Mouse (Mus musculus) lung, postnatal 14 days (tissue): ENCODE measurements around the gene Tgfbrap1.

ENCODE experiments used
- DNase-seq: peaks from one replicate; pipeline ENCODE4 v3.0.0; 2021

Tgfbrap1 gene

DNA sequence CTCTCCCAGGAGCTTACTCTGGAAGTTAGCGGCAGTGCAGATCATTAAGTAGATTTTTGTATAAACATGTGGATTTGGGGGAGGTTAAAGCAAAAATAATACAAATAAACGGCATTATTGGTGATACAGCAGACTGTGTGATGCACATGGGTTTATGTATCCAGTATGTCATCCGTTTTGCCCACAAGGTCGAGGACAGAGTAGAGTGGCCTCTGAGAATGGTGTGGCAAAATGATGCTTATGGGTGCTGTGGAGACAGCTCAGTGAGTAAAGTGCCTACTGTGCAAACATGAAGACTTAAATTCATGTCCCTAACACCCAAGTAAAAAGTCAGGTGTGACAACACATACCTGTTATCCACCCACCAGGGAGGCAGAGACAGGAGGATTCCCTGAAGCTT lies 91.9 kb downstream of the Tgfbrap1 start:
- no peak for DNase-seq

- DNase-seq: no peak
Observed at GRCm38 (mm10) chr1:43006051-43006514, 92.4 kb downstream of the Tgfbrap1 start.
